Mouse (Mus musculus) spleen, adult 2 months (tissue): ENCODE data around the gene Pvr. TPM values are rescaled to one million over a fixed set of nuclear protein-coding genes. Genes with fewer than 3 reads are reported as not detected.
A peak's percentile ranks its signal among the peaks of the same experiment; 100 is the strongest.

Experiments used
- DNase-seq, 2 experiments: peaks; one replicate each; pipeline versions ENCODE4 v3.0.0 to v3.0.0-alpha.2; 2012 to 2021; ENCODE audit warnings: low spot score in 2 of 2, low read depth in 1 of 2
- H3K27ac ChIP-seq: fragments of 200-500 bp; 2 replicates; pipeline ENCODE4 v1.5.1; 2012; ENCODE audit warnings: low read length, inconsistent platforms; ENCODE audit not compliant: insufficient read depth
- H3K27me3 ChIP-seq: fragments of 200-500 bp; 2 replicates; pipeline ENCODE4 v1.6.1; 2012; ENCODE audit warnings: mild to moderate bottlenecking, moderate library complexity, low read length, inconsistent platforms; ENCODE audit not compliant: control insufficient read depth, insufficient read depth
- H3K36me3 ChIP-seq: fragments of 200-500 bp; 2 replicates; pipeline ENCODE4 v1.6.1; 2012; ENCODE audit warnings: mild to moderate bottlenecking, low read length, inconsistent platforms; ENCODE audit not compliant: control insufficient read depth, insufficient read depth
- H3K4me1 ChIP-seq: fragments of 200-500 bp; 2 replicates; pipeline ENCODE4 v1.6.1; 2011; ENCODE audit warnings: inconsistent platforms; ENCODE audit not compliant: control insufficient read depth, insufficient read depth, insufficient read length
- H3K4me3 ChIP-seq: fragments of 200-500 bp; 2 replicates; pipeline ENCODE4 v1.5.1; 2011; ENCODE audit warnings: mild to moderate bottlenecking, inconsistent platforms; ENCODE audit not compliant: insufficient read depth, insufficient read length; ENCODE audit errors: extremely low read depth
- CTCF ChIP-seq: fragments of 200-500 bp; IDR thresholded peaks from 2 replicates; pipeline ENCODE4 v1.5.1; 2011; ENCODE audit warnings: mild to moderate bottlenecking, inconsistent platforms; ENCODE audit not compliant: insufficient read depth, insufficient read length, insufficient replicate concordance; ENCODE audit errors: extremely low read depth
- POLR2A ChIP-seq: fragments of 200-500 bp; IDR thresholded peaks from 2 replicates; pipeline ENCODE4 v1.6.1; 2011; ENCODE audit warnings: low read depth, low read length, inconsistent platforms
- WGBS: fragments of 180-500 bp; shearing (Covaris S2); methylation state at CpG from one replicate; pipeline ENCODE4 v1.1.7; 2018; 5-methylcytosine and 5-hydroxymethylcytosine counted together
- polyA plus RNA-seq: library from polyadenylated mRNA; depleted of rRNA; stranded (reverse); fragments of >200 nt; gene quantifications from 2 replicates; pipeline ENCODE4 v1.2.3, GENCODE M21; 2012

The Pvr gene
- polyA plus RNA-seq, 1 experiment, result 8.0 TPM

GRCm38 (mm10) chr7:19956341-19956781 lies 35.4 kb upstream of the Pvr start:
- 3% methylated on average over 7 of the region's 7 CpGs for WGBS
- Histone ChIP-seq H3K27me3 (no peaks in the 10 kb centered on the region), H3K36me3 (no peaks in the 10 kb centered on the region), H3K4me1 (no peaks in the 10 kb centered on the region), H3K4me3 (no peak overlapping the region), H3K27ac (no peak overlapping the region)
- TF ChIP-seq POLR2A (no peak), CTCF (peak; percentile 90; the same call in 1 of the 2 replicates)
- DNase-seq, result peak; percentile 64 to 83

DNA sequence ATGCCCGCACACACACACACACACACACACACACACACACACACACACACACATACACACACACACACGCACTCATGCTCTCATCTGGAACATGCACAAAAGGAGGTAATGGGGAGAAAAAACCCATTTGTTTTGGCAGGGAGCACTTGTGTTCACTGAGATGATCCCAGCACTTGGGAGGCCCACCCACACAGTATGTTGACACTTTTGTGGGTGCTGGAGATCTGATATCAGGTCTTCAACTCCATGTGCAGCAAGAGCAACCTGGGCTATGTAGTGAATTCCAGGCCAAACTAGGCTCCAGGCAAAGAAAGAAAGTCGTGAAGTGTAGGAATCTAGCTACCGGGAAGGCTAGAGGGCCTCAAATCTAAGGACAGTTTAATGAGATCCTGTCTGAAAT lies 34.9 kb upstream of the Pvr start:
- WGBS, result 75% methylated on average over 4 of the region's 4 CpGs
- no peak overlapping the region for H3K27ac ChIP-seq
- no peak for DNase-seq
- no peaks in the 10 kb centered on the region for H3K36me3 ChIP-seq
- no peaks in the 10 kb centered on the region for H3K4me1 ChIP-seq
- no peak overlapping the region for H3K4me3 ChIP-seq
- no peak for TF ChIP-seq CTCF
- no peaks in the 10 kb centered on the region for H3K27me3 ChIP-seq

DNA sequence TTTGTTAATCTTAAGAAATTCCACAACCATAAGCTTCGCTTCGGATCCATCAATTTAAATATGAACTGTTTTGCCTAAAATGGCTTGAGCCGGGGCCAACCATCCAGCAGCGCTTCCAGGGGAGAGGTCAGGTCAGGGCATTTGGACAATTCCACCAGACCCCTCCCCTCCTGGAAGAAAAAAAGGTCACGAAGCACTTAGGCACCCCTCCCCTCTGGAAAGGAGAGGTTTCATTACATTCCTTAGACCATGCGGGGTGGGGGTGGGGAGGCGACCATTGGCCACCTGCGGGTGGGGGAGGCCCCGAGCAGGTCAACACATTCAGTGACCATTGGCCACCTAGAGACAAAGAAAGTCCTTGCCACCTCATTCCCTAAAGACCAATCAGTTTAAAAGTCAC lies 32.1 kb upstream of the Pvr start:
- Histone ChIP-seq H3K4me1 (no peaks in the 10 kb centered on the region), H3K27me3 (no peaks in the 10 kb centered on the region), H3K36me3 (no peaks in the 10 kb centered on the region), H3K27ac (no peak overlapping the region), H3K4me3 (no peak overlapping the region)
- 89% methylated on average over 9 of the region's 9 CpGs for WGBS
- DNase-seq, result no peak
- TF ChIP-seq POLR2A (no peak), CTCF (no peak)

- TF ChIP-seq CTCF (no peak), POLR2A (no peak)
- H3K4me1 ChIP-seq, result no peaks in the 10 kb centered on the region
- H3K27ac ChIP-seq, result no peak overlapping the region
- 91% methylated on average over 10 of the region's 10 CpGs for WGBS
- no peaks in the 10 kb centered on the region for H3K27me3 ChIP-seq
- DNase-seq, result no peak
- no peaks in the 10 kb centered on the region for H3K36me3 ChIP-seq
- no peak overlapping the region for H3K4me3 ChIP-seq
Measured at GRCm38 (mm10) chr7:19952320-19952986, 31.5 kb upstream of the Pvr start.

DNA sequence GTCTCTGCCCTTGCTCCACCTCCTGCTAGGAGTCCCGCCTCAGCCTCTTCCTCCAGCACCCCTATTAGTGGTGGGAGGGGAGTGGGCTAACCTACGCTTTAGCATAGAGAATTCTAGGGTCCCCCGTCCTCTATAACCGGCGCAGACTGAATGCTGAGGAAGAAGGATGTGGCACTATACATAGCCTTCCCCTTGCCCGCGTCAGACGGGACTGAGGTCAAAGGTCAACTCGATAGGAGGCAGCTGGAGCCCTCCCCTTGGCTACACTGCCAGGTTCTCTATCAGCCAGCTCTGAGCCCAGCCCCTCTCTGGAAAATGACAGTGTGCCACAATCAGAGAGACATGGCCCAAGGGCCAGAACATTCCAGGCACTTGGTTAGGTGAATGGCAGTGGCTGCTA lies 29.6 kb upstream of the Pvr start, which contains the start of gene Igsf23:
Gene Igsf23, minus strand, starts transcription at position 168 of the 400 bp plus-strand sequence.
- Histone ChIP-seq H3K36me3 (no peaks in the 10 kb centered on the region), H3K4me3 (no peak within 1 kb of the TSS), H3K27me3 (no peaks in the 10 kb centered on the region), H3K27ac (peak within 1 kb of the TSS; percentile 57), H3K4me1 (no peaks in the 10 kb centered on the region)
- DNase-seq, result no peak
- TF ChIP-seq CTCF (no peak), POLR2A (no peak)
- WGBS, result 74% methylated on average over 9 of the region's 9 CpGs

DNA sequence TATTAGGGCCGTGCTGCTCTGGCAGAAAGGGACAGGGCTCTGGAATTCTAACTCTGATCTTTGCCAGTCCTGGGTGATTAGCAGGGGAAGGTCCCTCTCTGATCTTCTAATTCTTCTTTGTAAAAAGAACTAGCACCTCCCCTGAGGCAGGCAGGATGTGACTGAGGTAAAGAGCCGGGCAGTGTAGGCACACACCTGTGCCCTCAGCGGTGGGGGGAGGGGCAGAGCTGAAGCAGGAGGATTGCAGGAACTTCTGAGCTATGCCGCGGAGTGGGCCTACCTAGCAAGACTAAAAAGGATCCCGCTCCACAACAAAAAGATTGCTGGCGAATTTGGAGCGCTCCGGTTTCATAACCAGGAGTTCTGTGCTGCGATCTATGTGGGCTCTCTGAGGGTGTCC lies 29.0 kb upstream of the Pvr start:
- no peaks in the 10 kb centered on the region for H3K27me3 ChIP-seq
- DNase-seq, result peak in 1 of 2 experiments; percentile 14
- H3K4me1 ChIP-seq, result no peaks in the 10 kb centered on the region
- 74% methylated on average over 10 of the region's 10 CpGs for WGBS
- H3K36me3 ChIP-seq, result no peaks in the 10 kb centered on the region
- TF ChIP-seq POLR2A (no peak), CTCF (no peak)
- H3K27ac ChIP-seq, result peak overlapping the region; percentile 57; the same call in 1 of the 2 replicates
- no peak overlapping the region for H3K4me3 ChIP-seq

GRCm38 (mm10) chr7:19948956-19949355 lies 28.0 kb upstream of the Pvr start:
- Histone ChIP-seq H3K27ac (peak overlapping the region; percentile 1; the same call in 1 of the 2 replicates), H3K4me3 (no peak overlapping the region), H3K36me3 (no peaks in the 10 kb centered on the region), H3K27me3 (no peaks in the 10 kb centered on the region), H3K4me1 (no peaks in the 10 kb centered on the region)
- DNase-seq, result no peak
- no peak for TF ChIP-seq CTCF
- no peak for TF ChIP-seq POLR2A
- 86% methylated on average over 12 of the region's 12 CpGs for WGBS
